In the genomic region with DNA sequence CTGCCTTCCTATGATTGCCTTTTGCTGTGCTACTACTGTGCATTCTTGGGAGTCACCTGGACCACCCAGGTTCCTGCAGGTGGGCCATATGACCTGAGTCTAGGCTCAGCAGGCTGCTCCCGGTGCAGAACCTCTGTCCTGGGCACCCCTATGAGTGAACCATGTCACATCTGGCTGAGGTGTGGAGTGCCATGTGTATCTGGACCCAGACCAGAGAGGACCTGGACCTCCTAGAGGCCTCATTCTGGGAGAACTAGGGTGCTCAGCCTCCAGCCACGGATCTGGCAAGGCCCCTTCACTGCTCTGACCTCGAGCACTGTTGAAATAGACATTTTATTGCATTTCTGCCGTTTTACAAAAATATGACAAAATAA, we compare ENCODE assay signal across 8 mouse cellular contexts. TPM values are rescaled to one million over a fixed set of nuclear protein-coding genes. Genes with fewer than 3 reads are reported as not detected.
DNase-seq lines count a peak whose midpoint lies in the region; ATAC-seq lines count a peak whose summit lies in the region.

No protein-coding gene starts in this region.

- peaks cover 80% of the 10 kb centered on the region for H3K36me3 ChIP-seq in forebrain, embryonic 14.5 days (ENCODE audit: control insufficient read depth, insufficient read depth, low read length)
- peaks cover 47% of the 10 kb centered on the region for H3K36me3 ChIP-seq in liver, embryonic 15.5 days (replicated peaks)

- no peaks in the 10 kb centered on the region for H3K27me3 ChIP-seq in forebrain, embryonic 14.5 days (replicated peaks; ENCODE audit: control insufficient read depth, insufficient read depth, low read length)
- H3K27me3 ChIP-seq in liver, embryonic 15.5 days: peaks cover 16% of the 10 kb centered on the region

- H3K4me2 ChIP-seq in forebrain, embryonic 14.5 days (ENCODE audit: low read length): peak overlapping the region; percentile 75
- peak overlapping the region; percentile 95 for H3K4me2 ChIP-seq in liver, embryonic 15.5 days

- no peak overlapping the region for H3K27ac ChIP-seq in forebrain, embryonic 14.5 days (ENCODE audit: low read depth, low read length)
- peak overlapping the region; percentile 71; the same call in 1 of the 2 replicates for H3K27ac ChIP-seq in liver, embryonic 15.5 days (replicated peaks)

- H3K9me3 ChIP-seq in forebrain, embryonic 14.5 days (replicated peaks; ENCODE audit: control insufficient read depth, low read length): no peaks in the 10 kb centered on the region
- no peaks in the 10 kb centered on the region for H3K9me3 ChIP-seq in liver, embryonic 15.5 days (replicated peaks)

- 29% methylated on average over 4 of the region's 4 CpGs for WGBS in forebrain, embryonic 14.5 days
- 34% methylated on average over 4 of the region's 4 CpGs for WGBS in liver, embryonic 15.5 days (ENCODE audit: insufficient replicate concordance)

- peaks cover 8% of the 10 kb centered on the region for H3K4me1 ChIP-seq in forebrain, embryonic 14.5 days (ENCODE audit: control insufficient read depth, insufficient read depth, low read length)
- H3K4me1 ChIP-seq in liver, embryonic 15.5 days (replicated peaks): peaks cover 42% of the 10 kb centered on the region

- H3K4me3 ChIP-seq in forebrain, embryonic 14.5 days (ENCODE audit: low read depth, low read length): peak overlapping the region; percentile 50
- peak overlapping the region; percentile 67 for H3K4me3 ChIP-seq in liver, embryonic 15.5 days (replicated peaks)

- DNase-seq in cerebellum, adult 9-11 months: peak; percentile 70
- DNase-seq in A20 (ENCODE audit: low read depth, low spot score) (peak; percentile 36), adipocyte (ENCODE audit: low spot score) (no peak)
- no peak for DNase-seq in forebrain, embryonic 14.5 days (ENCODE audit: low spot score)
- no peak for DNase-seq in urinary bladder, adult 2 months (ENCODE audit: low spot score)
- no peak for DNase-seq in spleen, adult 18-20 months

- peak overlapping the region; percentile 75 for H3K9ac ChIP-seq in forebrain, embryonic 14.5 days (ENCODE audit: low read length)
- H3K9ac ChIP-seq in liver, embryonic 15.5 days: peak overlapping the region; percentile 60

- ATAC-seq in cerebellum, adult (ENCODE audit: insufficient number of reproducible peaks, low FRiP score, low TSS enrichment): no peak
- 0 out of 2 replicates have a peak, but pooled peaks have one; percentile 6 for ATAC-seq in forebrain, embryonic 14.5 days
- no peak for ATAC-seq in liver, embryonic 15.5 days (ENCODE audit: insufficient read depth)

RNA-seq across cellular contexts. Expression of gene Dda1, which starts 6.7 kb away (rescaled TPM):
- polyA plus RNA-seq in forebrain, embryonic 14.5 days (2014; fragmentation: Nextera tagmentation; extraction: Ambion mirVana): 207 and 225 TPM in 2 replicates
- polyA plus RNA-seq in liver, embryonic 15.5 days (2015; fragmentation: Nextera tagmentation; extraction: Ambion mirVana): 38.3 and 42.6 TPM in 2 replicates
- polyA plus RNA-seq in urinary bladder, adult 2 months (2012; rRNA removed): 56.7 and 67.3 TPM in 2 replicates

RNA-seq across cellular contexts. Expression of gene Ano8, which starts 10.1 kb away (rescaled TPM):
- polyA plus RNA-seq in forebrain, embryonic 14.5 days (2014; fragmentation: Nextera tagmentation; extraction: Ambion mirVana): 5.4 and 6.3 TPM in 2 replicates
- 0.15 and 0.20 TPM in 2 replicates for polyA plus RNA-seq in liver, embryonic 15.5 days (2015; fragmentation: Nextera tagmentation; extraction: Ambion mirVana)
- 22.1 and 23.9 TPM in 2 replicates for polyA plus RNA-seq in urinary bladder, adult 2 months (2012; rRNA removed)

RNA-seq across cellular contexts. Expression of gene Mrpl34, which starts 10.9 kb away (rescaled TPM):
- polyA plus RNA-seq in forebrain, embryonic 14.5 days (2014; fragmentation: Nextera tagmentation; extraction: Ambion mirVana): 185 and 214 TPM in 2 replicates
- 81.2 and 96.6 TPM in 2 replicates for polyA plus RNA-seq in liver, embryonic 15.5 days (2015; fragmentation: Nextera tagmentation; extraction: Ambion mirVana)
- polyA plus RNA-seq in urinary bladder, adult 2 months (2012; rRNA removed): 38.5 and 45.3 TPM in 2 replicates

RNA-seq across cellular contexts. Expression of gene Gtpbp3, which starts 12.2 kb away (rescaled TPM):
- 2.2 and 3.8 TPM in 2 replicates for polyA plus RNA-seq in forebrain, embryonic 14.5 days (2014; fragmentation: Nextera tagmentation; extraction: Ambion mirVana)
- 4.2 and 5.1 TPM in 2 replicates for polyA plus RNA-seq in liver, embryonic 15.5 days (2015; fragmentation: Nextera tagmentation; extraction: Ambion mirVana)
- 21.9 and 25.5 TPM in 2 replicates for polyA plus RNA-seq in urinary bladder, adult 2 months (2012; rRNA removed)

RNA-seq across cellular contexts. Expression of gene Abhd8, which starts 12.2 kb away (rescaled TPM):
- polyA plus RNA-seq in forebrain, embryonic 14.5 days (2014; fragmentation: Nextera tagmentation; extraction: Ambion mirVana): 75.7 and 93.7 TPM in 2 replicates
- polyA plus RNA-seq in liver, embryonic 15.5 days (2015; fragmentation: Nextera tagmentation; extraction: Ambion mirVana): 9.1 and 9.2 TPM in 2 replicates
- 43.8 and 49.5 TPM in 2 replicates for polyA plus RNA-seq in urinary bladder, adult 2 months (2012; rRNA removed)

Comparison
In these comparisons a context has a peak if more than half of its experiments do, and no peak if none do; other contexts are left out.
1. DNase-seq: peak in cerebellum, adult 9-11 months (single experiment) and A20 (single experiment); none in forebrain, embryonic 14.5 days (single experiment), adipocyte (single experiment), urinary bladder, adult 2 months (single experiment) and spleen, adult 18-20 months (0 of 2).